Mouse (Mus musculus) C2C12 (cell line): ENCODE results near the gene Psmd13.

ENCODE experiments used
- CTCF ChIP-seq: IDR thresholded peaks from one replicate; pipeline ENCODE4 v1.5.1; 2011; ENCODE audit not compliant: control insufficient read depth, insufficient read depth, insufficient read length
- MAX ChIP-seq: IDR thresholded peaks from one replicate; pipeline ENCODE4 v1.6.1; 2011; ENCODE audit warnings: mild to moderate bottlenecking, control low read depth
- USF1 ChIP-seq: IDR thresholded peaks from one replicate; pipeline ENCODE4 v1.6.1; 2011; ENCODE audit warnings: low read depth, mild to moderate bottlenecking, control low read depth, moderate library complexity

GRCm38 (mm10) chr7:140946311-140946710 lies 64.5 kb downstream of the Psmd13 start:
- TF ChIP-seq USF1 (no peak), CTCF (no peak), MAX (no peak)
